Mouse (Mus musculus) retina, adult 2 months (tissue): ENCODE data around the gene Rock2.

Source experiments
- DNase-seq: peaks from one replicate; pipeline ENCODE4 v3.0.0-alpha.2; 2012; ENCODE audit warnings: low read depth, low spot score

Gene Rock2

DNA sequence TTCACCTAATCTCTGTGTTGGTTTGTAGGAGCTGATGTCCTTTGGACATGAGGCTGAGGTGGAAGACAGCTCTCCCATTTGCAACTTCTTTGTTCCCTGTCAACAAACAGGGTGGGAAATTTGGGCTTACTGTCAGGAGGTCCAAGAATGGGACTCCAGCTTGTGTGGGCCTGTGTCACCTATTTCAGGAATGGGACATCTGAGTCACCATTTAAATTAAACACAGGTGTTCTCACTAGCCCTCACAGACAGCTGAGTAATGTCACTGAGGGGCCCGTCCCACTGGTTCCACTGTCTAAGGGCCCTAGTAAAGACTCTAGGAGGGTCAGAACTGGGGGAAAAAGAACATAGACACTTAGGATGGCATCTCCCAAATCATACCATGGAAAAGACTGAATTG lies 22.7 kb upstream of the Rock2 start:
- no peak for DNase-seq

DNA sequence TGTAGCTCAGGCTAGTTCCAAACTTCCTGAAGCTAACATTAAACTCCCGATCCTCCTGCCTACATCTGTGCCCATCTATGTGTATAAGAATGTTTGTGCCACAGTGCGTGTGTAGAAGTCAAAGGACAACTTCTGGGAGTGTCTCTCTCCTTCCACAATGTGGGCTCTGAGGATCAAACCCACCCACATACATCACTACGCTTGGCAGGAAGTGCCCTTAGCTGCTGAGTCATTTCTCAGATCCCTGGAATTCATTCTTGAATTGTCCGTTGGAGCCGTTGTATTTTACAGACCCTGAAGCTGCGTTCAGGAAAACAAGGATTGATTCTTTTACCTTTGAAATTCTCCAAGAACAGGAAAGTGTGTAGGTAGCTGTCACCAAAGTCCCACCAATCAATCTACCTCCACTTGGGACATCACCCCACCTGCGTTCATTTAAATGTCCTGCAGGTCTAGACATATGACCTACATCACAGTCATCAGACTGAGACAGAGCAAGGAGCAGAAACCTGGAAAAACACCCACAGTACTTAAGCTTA lies 21.7 kb upstream of the Rock2 start:
- no peak for DNase-seq

DNA sequence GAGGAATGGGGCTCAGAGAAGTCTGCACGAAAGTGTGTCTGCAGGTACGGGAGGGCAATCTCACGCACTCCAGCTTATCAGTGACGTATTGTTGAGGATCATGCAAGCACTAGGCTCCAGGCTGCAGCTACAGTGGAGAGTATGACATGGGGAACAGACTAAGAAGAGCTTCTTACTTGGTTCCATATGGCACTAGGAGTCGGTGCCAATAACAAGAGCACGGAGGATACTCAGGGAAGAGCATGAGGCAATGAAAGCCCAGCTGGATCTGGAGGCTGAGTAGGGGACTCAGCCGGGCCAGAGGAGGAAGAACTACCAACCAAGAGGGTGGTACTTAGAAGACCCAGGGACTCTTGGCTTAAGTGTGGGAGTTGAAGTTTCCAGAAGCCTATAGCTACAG lies 21.1 kb upstream of the Rock2 start:
- no peak for DNase-seq

GRCm38 (mm10) chr12:16874086-16874485 lies 20.6 kb upstream of the Rock2 start:
- no peak for DNase-seq

- no peak for DNase-seq
Measured at GRCm38 (mm10) chr12:16875269-16875668, 19.4 kb upstream of the Rock2 start.

- no peak for DNase-seq
Measured at GRCm38 (mm10) chr12:16875678-16876077, 19.0 kb upstream of the Rock2 start.

DNA sequence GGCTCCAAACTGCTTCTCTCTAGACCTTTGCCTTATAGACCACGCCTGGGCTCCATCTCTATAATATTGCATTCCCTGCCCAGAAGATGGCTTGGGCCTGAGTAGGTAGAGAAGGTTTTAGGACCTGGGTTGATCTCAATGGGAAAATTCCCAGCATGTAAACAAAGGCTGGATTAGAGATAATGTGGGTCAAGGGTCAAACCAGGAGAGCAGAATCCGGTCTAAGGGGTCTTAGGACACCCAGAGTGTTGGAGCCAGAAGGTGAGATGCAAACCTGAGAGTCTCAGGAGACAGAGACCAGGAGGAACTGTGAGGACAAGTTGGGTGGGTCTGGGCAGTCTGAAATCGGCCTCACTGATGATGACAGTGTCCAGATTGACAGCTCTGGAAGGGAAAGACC lies 18.0 kb upstream of the Rock2 start:
- no peak for DNase-seq

- DNase-seq: no peak
Measured at GRCm38 (mm10) chr12:16877141-16877540, 17.6 kb upstream of the Rock2 start.

DNA sequence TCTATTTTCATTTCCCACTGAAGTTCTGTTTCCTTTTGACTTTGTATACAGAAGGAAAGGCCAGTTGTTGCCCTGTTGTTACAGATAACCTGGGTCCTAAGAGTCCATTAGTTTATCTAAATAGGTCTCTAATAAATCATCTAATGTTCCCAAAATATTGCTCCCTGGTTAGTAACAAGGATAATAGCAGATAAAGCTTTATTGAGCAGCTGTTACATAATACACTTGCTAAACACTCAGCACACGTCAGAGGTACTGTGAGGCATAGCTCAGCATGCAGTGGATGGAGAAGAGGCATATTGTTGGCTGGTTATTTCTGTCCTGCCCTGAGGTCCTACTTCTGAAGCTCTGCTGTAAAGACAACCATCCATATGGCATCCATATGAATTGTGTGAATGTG lies 17.0 kb upstream of the Rock2 start:
- DNase-seq: no peak

- DNase-seq: no peak
Measured at GRCm38 (mm10) chr12:16879369-16879768, 15.3 kb upstream of the Rock2 start.

GRCm38 (mm10) chr12:16880077-16880476 lies 14.6 kb upstream of the Rock2 start:
- DNase-seq: no peak

- DNase-seq: no peak
Measured at GRCm38 (mm10) chr12:16882442-16882841, 12.3 kb upstream of the Rock2 start.

- DNase-seq: no peak
Measured at GRCm38 (mm10) chr12:16883111-16883510, 11.6 kb upstream of the Rock2 start.

DNA sequence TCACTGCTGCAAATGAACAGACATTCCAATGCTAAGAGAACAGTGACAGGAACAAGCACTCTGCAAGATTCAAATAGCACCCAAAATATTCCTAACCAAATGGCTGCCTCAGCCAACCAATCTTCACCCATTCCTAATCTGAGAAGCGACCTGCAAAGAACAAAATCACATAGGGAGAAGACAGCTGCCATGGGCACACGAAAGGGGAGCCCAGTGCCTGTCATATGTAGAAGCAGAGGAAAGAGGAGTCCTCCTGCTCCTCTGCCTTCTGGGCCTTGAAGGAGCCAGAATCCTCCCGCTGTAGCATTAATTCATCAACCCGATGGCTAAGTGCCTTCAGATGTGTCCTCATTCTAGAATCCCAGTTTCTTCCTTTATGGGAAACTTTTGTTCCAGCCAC lies 10.2 kb upstream of the Rock2 start:
- no peak for DNase-seq

GRCm38 (mm10) chr12:16886354-16886753 lies 8.3 kb upstream of the Rock2 start:
- no peak for DNase-seq

DNA sequence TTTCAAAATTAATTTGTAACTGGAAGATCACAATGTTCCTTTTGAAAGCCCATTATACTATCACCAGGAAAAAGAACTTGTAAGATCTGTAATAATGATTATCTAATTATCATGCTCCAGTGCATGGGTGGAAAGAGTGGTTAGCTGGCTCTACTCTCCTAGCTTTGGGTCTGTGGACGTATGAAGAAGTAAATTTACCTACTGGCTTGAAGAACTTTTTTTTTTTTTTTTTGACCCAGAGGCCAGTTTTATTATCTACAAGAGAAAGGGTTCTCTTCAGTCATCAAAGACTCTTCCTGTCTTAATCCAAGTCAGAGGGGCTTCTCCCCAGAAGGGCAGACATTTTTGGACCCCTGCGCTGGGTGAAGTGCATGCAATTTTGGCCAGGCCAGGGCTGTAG lies 1.7 kb upstream of the Rock2 start:
- no peak for DNase-seq

GRCm38 (mm10) chr12:16893656-16894395 lies 869 bp upstream of the Rock2 start:
- no peak for DNase-seq

- no peak for DNase-seq
Measured at GRCm38 (mm10) chr12:16895221-16895928, 680 bp downstream of the Rock2 start.

GRCm38 (mm10) chr12:16896073-16896789 lies 1.5 kb downstream of the Rock2 start:
- no peak for DNase-seq

- no peak for DNase-seq
Measured at GRCm38 (mm10) chr12:16897225-16897624, 2.5 kb downstream of the Rock2 start.

DNA sequence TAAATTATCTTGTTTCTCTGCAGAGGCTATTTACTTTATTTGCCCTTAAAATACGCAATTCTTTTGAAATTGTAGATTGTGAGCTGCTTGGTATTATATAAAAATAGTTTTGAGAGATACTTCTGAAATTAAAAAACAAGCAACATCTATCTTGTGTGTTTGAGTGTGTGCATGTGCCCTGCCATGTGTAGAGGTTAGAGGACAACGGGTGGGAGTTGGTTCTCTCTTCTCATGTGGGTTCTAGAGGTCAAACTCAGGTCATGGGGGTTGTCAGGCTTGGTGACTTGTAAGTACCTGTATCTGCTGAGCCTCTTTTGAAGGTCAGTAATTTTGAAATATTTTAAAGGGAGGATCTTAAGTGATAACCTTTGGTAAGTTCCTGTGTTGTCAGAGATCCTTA lies 3.5 kb downstream of the Rock2 start:
- DNase-seq: no peak

- no peak for DNase-seq
Measured at GRCm38 (mm10) chr12:16898790-16899189, 4.1 kb downstream of the Rock2 start.
